Mouse (Mus musculus): ENCODE measurements around the gene C9orf72. TPM values are rescaled to one million over a fixed set of nuclear protein-coding genes. Genes with fewer than 3 reads are reported as not detected.
"Not testable (repeated sequence)": the region's sequence is repeated elsewhere in the genome, so short reads cannot be mapped to it uniquely, and the experiment has no call there.

Gene C9orf72
- total and polyA plus RNA-seq, 3 experiments, result 4.1 to 4.2 TPM; not detected in 1

GRCm38 (mm10) chr4:35238696-35239095, 12.7 kb upstream of the C9orf72 start:
- H3K27me3 ChIP-seq (ENCODE audit: control insufficient read depth in 1 of 2, insufficient read depth in 2 of 2, low read length in 2 of 2), result no peaks in the 10 kb centered on the region
- no peaks in the 10 kb centered on the region for H3K79me2 ChIP-seq (ENCODE audit: control insufficient read depth, insufficient read depth, low read length, poor library complexity)
- no peak overlapping the region for H3K27ac ChIP-seq (ENCODE audit: control insufficient read depth, low read depth, low read length)
- H3K4me3 ChIP-seq (ENCODE audit: control insufficient read depth in 1 of 2, insufficient read depth in 1 of 2, low read depth in 2 of 2, low read length in 2 of 2), result no peak overlapping the region
- H3K9me3 ChIP-seq (replicated peaks; ENCODE audit: insufficient read depth, low read length), result no peaks in the 10 kb centered on the region
- no peaks in the 10 kb centered on the region; a peak in 1 of 4 replicates for H3K4me1 ChIP-seq (ENCODE audit: control insufficient read depth in 1 of 2, insufficient read depth in 2 of 2, low read length in 2 of 2)
- no peaks in the 10 kb centered on the region for H3K36me3 ChIP-seq (ENCODE audit: control insufficient read depth in 1 of 2, insufficient read depth in 2 of 2, low read length in 2 of 2)
- no peak for DNase-seq (ENCODE audit: low read depth, low spot score)
- no peak overlapping the region for H3K9ac ChIP-seq (ENCODE audit: control insufficient read depth, low read depth, low read length, poor library complexity, severe bottlenecking)
- TF ChIP-seq MXI1 (IDR thresholded peaks at IDR 0.05; ENCODE audit: low read depth, low read length) (no peak), ELF1 (IDR thresholded peaks at IDR 0.05; ENCODE audit: low read depth, low read length) (no peak), BHLHE40 (IDR thresholded peaks at IDR 0.05; ENCODE audit: borderline replicate concordance, low read depth, low read length) (no peak), ETS1 (IDR thresholded peaks at IDR 0.05; ENCODE audit: low read depth, low read length) (no peak), CTCF (IDR thresholded peaks at IDR 0.05 in 2 of 3, conservative IDR thresholded peaks at IDR 0.05 in 1 of 3; ENCODE audit: control insufficient read depth in 1 of 3, insufficient read depth in 1 of 3, low read depth in 2 of 3, low read length in 3 of 3, poor library complexity in 1 of 3, severe bottlenecking in 1 of 3) (no peak), CHD1 (IDR thresholded peaks at IDR 0.05; ENCODE audit: low read depth, low read length) (no peak)

DNA sequence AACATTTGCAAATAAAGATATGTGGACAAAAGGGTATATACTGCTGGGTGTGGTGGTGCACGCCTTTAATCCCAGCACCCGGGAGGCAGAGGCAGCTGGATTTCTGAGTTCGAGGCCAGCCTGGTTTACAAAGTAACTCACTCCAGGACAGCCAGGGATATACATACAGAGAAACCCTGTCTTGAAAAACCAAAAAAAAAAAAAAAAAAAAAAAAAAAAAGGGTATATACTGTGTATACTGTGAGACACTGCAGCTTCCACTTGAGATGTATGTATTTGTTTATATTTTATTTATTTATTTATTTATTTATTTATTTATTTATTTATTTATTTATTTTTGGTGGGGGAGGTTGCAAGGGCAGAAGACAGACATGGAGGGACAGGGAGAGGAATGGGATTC, 12.3 kb upstream of the C9orf72 start:
- DNase-seq (ENCODE audit: low read depth, low spot score); H3K79me2 ChIP-seq (ENCODE audit: control insufficient read depth, insufficient read depth, low read length, poor library complexity); H3K36me3 ChIP-seq (ENCODE audit: control insufficient read depth in 1 of 2, insufficient read depth in 2 of 2, low read length in 2 of 2); H3K27ac ChIP-seq (ENCODE audit: control insufficient read depth, low read depth, low read length); H3K9me3 ChIP-seq (replicated peaks; ENCODE audit: insufficient read depth, low read length); H3K4me3 ChIP-seq (ENCODE audit: control insufficient read depth in 1 of 2, insufficient read depth in 1 of 2, low read depth in 2 of 2, low read length in 2 of 2); H3K9ac ChIP-seq (ENCODE audit: control insufficient read depth, low read depth, low read length, poor library complexity, severe bottlenecking); H3K27me3 ChIP-seq (ENCODE audit: control insufficient read depth in 1 of 2, insufficient read depth in 2 of 2, low read length in 2 of 2); H3K4me1 ChIP-seq (ENCODE audit: control insufficient read depth in 1 of 2, insufficient read depth in 2 of 2, low read length in 2 of 2): not testable (repeated sequence)

DNA sequence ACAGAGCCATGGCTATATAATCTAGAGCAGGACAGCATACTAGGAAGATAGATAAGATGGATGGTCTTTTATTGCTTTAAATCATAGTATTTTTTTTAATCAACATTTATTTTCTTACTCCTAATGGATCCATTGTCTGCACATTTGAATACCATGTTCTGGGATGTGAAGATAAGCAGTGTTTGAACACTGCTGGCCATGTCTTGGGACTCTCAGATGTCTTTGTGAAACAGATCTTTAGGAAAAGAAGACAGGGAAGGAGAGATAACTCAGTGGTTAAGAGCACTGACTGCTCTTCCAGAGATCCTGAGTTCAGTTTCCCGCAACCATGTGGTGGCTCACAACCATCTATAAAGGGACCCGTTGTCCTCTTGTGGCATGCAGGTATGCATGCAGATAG, 10.3 kb upstream of the C9orf72 start:
- H3K9ac ChIP-seq (ENCODE audit: control insufficient read depth, low read depth, low read length, poor library complexity, severe bottlenecking), result no peak overlapping the region
- TF ChIP-seq RAD21 (IDR thresholded peaks at IDR 0.05; ENCODE audit: low read depth, low read length) (no peak), ELF1 (IDR thresholded peaks at IDR 0.05; ENCODE audit: low read depth, low read length) (no peak), MAZ (IDR thresholded peaks at IDR 0.05; ENCODE audit: low read depth, low read length) (no peak), GABPA (IDR thresholded peaks at IDR 0.05; ENCODE audit: low read depth, low read length) (no peak), MAX (IDR thresholded peaks at IDR 0.05; ENCODE audit: low read length) (no peak), POLR2A (IDR thresholded peaks at IDR 0.05; ENCODE audit: control insufficient read depth in 1 of 2, insufficient read depth in 1 of 2, low read depth in 1 of 2, low read length in 2 of 2, poor library complexity in 1 of 2) (no peak), SMC3 (IDR thresholded peaks at IDR 0.05; ENCODE audit: low read depth, low read length) (no peak), NRF1 (IDR thresholded peaks at IDR 0.05; ENCODE audit: insufficient read depth, low read depth, low read length, poor library complexity, severe bottlenecking) (no peak), TCF12 (IDR thresholded peaks at IDR 0.05; ENCODE audit: low read depth, low read length) (no peak), ZC3H11A (IDR thresholded peaks at IDR 0.05; ENCODE audit: low read depth, low read length) (no peak), CHD1 (IDR thresholded peaks at IDR 0.05; ENCODE audit: low read depth, low read length) (no peak), ZKSCAN1 (IDR thresholded peaks at IDR 0.05; ENCODE audit: low read depth, low read length) (no peak), E2F4 (IDR thresholded peaks at IDR 0.05; ENCODE audit: borderline replicate concordance, low read depth, low read length) (no peak), NELFE (IDR thresholded peaks at IDR 0.05; ENCODE audit: low read depth, low read length) (no peak), KAT2A (conservative IDR thresholded peaks at IDR 0.05; ENCODE audit: low read depth, low read length) (no peak), ZMIZ1 (IDR thresholded peaks at IDR 0.05; ENCODE audit: low read depth, low read length) (no peak), GATA1 (IDR thresholded peaks at IDR 0.05; ENCODE audit: low read depth, low read length) (no peak), RCOR1 (IDR thresholded peaks at IDR 0.05; ENCODE audit: low read depth, low read length) (no peak), MYB (IDR thresholded peaks at IDR 0.05; ENCODE audit: low read depth, low read length) (no peak)
- no peak for DNase-seq (ENCODE audit: low read depth, low spot score)
- no peaks in the 10 kb centered on the region for H3K27me3 ChIP-seq (ENCODE audit: control insufficient read depth in 1 of 2, insufficient read depth in 2 of 2, low read length in 2 of 2)
- no peak overlapping the region for H3K4me3 ChIP-seq (ENCODE audit: control insufficient read depth in 1 of 2, insufficient read depth in 1 of 2, low read depth in 2 of 2, low read length in 2 of 2)
- H3K79me2 ChIP-seq (ENCODE audit: control insufficient read depth, insufficient read depth, low read length, poor library complexity), result no peaks in the 10 kb centered on the region
- no peaks in the 10 kb centered on the region for H3K9me3 ChIP-seq (replicated peaks; ENCODE audit: insufficient read depth, low read length)
- H3K27ac ChIP-seq (ENCODE audit: control insufficient read depth, low read depth, low read length), result no peak overlapping the region
- no peaks in the 10 kb centered on the region for H3K36me3 ChIP-seq (ENCODE audit: control insufficient read depth in 1 of 2, insufficient read depth in 2 of 2, low read length in 2 of 2)
- no peaks in the 10 kb centered on the region; a peak in 1 of 4 replicates for H3K4me1 ChIP-seq (ENCODE audit: control insufficient read depth in 1 of 2, insufficient read depth in 2 of 2, low read length in 2 of 2)
